Mouse (Mus musculus): Measurements from ENCODE around the gene Sik3. TPM values are rescaled to one million over a fixed set of nuclear protein-coding genes. Genes with fewer than 3 reads are reported as not detected.

The Sik3 gene
- 10 to 100 TPM; 52.0 to 52.6 TPM for total RNA-seq (2023)

DNA sequence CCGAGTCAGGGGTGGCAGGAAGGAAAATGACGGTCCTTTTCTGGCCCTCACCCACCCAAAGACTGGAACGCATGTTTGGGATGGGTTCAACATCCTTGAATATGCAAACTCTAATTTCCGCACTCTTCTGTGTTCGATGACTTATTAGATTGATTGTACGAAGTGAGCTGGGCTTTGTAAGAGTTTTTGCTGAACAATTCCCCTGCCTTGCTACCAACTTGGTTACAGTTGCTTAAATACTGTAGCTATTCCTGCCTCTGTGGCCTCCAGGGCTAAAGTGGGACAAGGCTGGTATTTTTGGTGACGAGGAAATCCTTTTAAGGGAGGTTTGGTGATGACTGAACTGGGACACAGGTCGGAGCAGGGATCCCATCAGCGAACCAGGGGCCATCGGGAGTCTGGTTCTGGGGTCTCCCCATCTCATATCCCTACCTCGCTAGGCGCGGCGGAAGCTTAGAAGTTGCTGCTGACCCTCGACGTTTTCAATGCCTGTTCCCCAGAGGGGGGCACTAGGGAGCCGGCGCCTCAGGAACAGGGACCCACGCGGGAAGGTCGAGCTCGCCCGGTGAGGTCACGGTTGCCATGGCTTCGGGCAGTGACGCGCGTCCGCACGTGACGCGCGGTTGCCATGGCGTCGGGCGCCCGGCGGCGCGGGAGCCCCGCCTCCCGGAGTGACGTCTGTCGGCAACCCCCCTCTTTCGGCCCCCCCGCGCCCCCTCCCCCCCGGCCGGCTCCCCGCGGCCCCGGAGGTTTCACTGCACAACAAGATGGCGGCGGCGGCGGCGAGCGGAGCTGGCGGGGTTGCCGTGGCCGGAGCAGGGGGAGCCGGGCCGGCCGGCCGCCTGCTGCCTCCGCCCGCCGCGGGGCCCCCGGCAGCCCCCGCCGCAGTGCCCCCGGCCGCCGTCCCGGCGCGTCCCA is at the start of gene Sik3, which contains the start of gene Pafah1b2:
Sik3 (plus strand) TSS at position 730 of the 918 bp plus-strand sequence.
Pafah1b2 (minus strand) TSS at position 600 of the 918 bp plus-strand sequence.

DNA sequence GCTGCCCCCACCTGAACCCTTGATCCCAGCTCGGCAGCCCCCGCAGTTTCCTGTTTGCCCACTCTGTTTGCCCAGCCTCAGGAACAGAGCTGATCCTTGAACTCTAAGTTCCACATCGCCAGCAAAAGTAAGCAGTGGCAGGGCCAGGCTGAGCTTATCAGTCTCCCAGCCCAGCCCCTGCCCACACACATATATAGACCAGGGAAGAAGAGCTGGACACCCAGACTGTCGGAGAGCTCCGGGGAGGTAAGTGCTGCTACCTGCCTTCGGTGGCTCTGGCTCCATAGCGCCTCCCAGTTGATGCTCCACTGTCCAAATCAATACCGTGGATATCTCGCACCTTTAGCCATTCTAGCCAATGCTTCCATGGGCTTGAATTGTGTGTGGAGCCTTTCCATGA is 215.9 kb downstream of the Sik3 start, which contains the start of gene Apoa1:
Apoa1 (plus strand) TSS at position 90 of the 400 bp plus-strand sequence.

DNA sequence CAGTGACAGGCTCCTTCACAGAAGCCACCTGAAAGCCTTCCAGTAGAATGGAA is 222.8 kb downstream of the Sik3 start, which contains the start of gene Apoc3:
Apoc3 (minus strand) TSS at position 41 of the 53 bp plus-strand sequence.

GRCm38 (mm10) chr9:46240526-46241153 is 228.0 kb downstream of the Sik3 start, which contains the start of gene Apoa4:
TSS of gene Apoa4 (plus strand) at chr9:46240696.

GRCm38 (mm10) chr9:46268343-46268873 is 255.8 kb downstream of the Sik3 start, which contains the start of gene Apoa5:
TSS of gene Apoa5 (plus strand) at chr9:46268633.

DNA sequence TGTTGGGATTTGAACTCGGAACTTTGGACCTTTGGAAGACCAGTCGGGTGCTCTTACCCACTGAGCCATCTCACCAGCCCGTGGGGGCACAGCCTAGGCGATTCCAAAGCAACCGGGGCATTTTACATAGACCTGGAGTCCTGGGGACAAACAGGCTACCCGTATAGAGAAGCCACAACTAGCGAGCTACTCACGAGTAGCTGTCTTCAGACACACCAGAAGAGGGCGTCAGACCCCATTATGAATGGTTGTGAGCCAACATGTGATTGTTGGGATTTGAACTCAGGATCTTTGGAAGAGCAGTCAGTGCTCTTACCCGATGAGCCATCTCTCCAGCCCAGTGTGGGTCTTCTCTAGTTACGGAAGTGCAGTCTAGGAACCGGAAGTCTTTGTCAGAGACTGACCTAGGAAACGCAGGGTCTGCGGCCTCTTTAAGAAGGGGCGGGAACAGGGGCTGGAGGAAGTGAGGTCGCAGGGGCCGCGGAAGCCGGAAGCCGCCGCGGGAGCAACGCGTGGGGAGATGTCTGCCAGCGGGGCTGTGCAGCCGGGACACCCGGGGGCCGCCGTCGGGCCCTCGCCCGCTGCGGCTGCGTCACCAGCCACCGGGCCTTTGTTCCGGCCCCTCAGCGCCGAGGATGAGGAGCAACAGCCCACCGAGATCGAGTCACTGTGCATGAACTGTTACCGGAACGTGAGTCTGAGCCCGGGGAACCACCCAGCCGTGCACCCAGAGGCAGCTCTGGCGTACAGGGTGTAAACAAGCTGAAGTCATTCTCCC is 260.2 kb downstream of the Sik3 start, which contains the start of gene Zpr1:
Zpr1 (plus strand) TSS at position 388 of the 778 bp plus-strand sequence.

Other genes starting within 250 kb of the Sik3 start
- gene Cep164, start 184.1 kb upstream of the Sik3 start, total RNA-seq (2023): 10 to 100 TPM; 15.2 to 16.7 TPM
- gene Bace1, start 174.2 kb upstream of the Sik3 start, total RNA-seq (2023): 1 to 10 TPM; 2.1 to 3.4 TPM
- gene Pcsk7, start 106.3 kb upstream of the Sik3 start, total RNA-seq (2023): 10 to 100 TPM; 43.6 to 50.4 TPM
- 10 to 100 TPM; 30.5 to 33.3 TPM for gene Rnf214, start 105.9 kb upstream of the Sik3 start, total RNA-seq (2023)
- gene Tagln, start 76.8 kb upstream of the Sik3 start, total RNA-seq (2023): 1 to 10 TPM in 1 of 2 experiments, under 1 TPM in 1; 0.52 to 1.9 TPM
- gene Sidt2, start 57.6 kb upstream of the Sik3 start, total RNA-seq (2023): 100 to 1,000 TPM; 157 to 181 TPM
- gene Pafah1b2, start 130 bp upstream of the Sik3 start, total RNA-seq (2023): 10 to 100 TPM; 46.2 to 49.3 TPM
- gene Apoa1, start 215.8 kb downstream of the Sik3 start, total RNA-seq (2023): not detected
- not detected for gene Apoc3, start 222.8 kb downstream of the Sik3 start, total RNA-seq (2023)
- not detected for gene Apoa4, start 227.9 kb downstream of the Sik3 start, total RNA-seq (2023)